Mouse (Mus musculus): Measurements from ENCODE around the gene Ifi202b.
"Not testable (repeated sequence)": the region's sequence is repeated elsewhere in the genome, so short reads cannot be mapped to it uniquely, and the experiment has no call there.

The Ifi202b gene

GRCm38 (mm10) chr1:173982694-173983305, at the start of gene Ifi202b:
TSS of gene Ifi202b (minus strand) at chr1:173982744.
- not testable (repeated sequence) for DNase-seq (ENCODE audit: low read depth, low spot score)

GRCm38 (mm10) chr1:174031698-174032097, 49.2 kb upstream of the Ifi202b start, which contains the start of gene Ifi205:
TSS of gene Ifi205 (minus strand) at chr1:174031810.
- no peak for DNase-seq (ENCODE audit: low read depth, low spot score)

- DNase-seq (ENCODE audit: low read depth, low spot score), result not testable (repeated sequence)
Observed at GRCm38 (mm10) chr1:174007050-174007449, 24.5 kb upstream of the Ifi202b start.

- DNase-seq (ENCODE audit: low read depth, low spot score), result not testable (repeated sequence)
Observed at GRCm38 (mm10) chr1:174004352-174005109, 22.0 kb upstream of the Ifi202b start.

GRCm38 (mm10) chr1:173995003-173995402, 12.5 kb upstream of the Ifi202b start:
- DNase-seq (ENCODE audit: low read depth, low spot score), result no peak

- not testable (repeated sequence) for DNase-seq (ENCODE audit: low read depth, low spot score)
Observed at GRCm38 (mm10) chr1:173981038-173981437, 1.5 kb downstream of the Ifi202b start.

- DNase-seq (ENCODE audit: low read depth, low spot score), result no peak
Observed at GRCm38 (mm10) chr1:173977622-173978021, 4.9 kb downstream of the Ifi202b start.

- DNase-seq (ENCODE audit: low read depth, low spot score), result no peak
Observed at GRCm38 (mm10) chr1:173973111-173973510, 9.4 kb downstream of the Ifi202b start.

- DNase-seq (ENCODE audit: low read depth, low spot score), result not testable (repeated sequence)
Observed at GRCm38 (mm10) chr1:173961491-173961890, 21.1 kb downstream of the Ifi202b start.

GRCm38 (mm10) chr1:173959998-173960397, 22.5 kb downstream of the Ifi202b start:
- DNase-seq (ENCODE audit: low read depth, low spot score), result not testable (repeated sequence)

GRCm38 (mm10) chr1:173955839-173956527, 26.6 kb downstream of the Ifi202b start:
- DNase-seq (ENCODE audit: low read depth, low spot score), result not testable (repeated sequence)

GRCm38 (mm10) chr1:173955071-173955796, 27.3 kb downstream of the Ifi202b start:
- DNase-seq (ENCODE audit: low read depth, low spot score), result no peak

GRCm38 (mm10) chr1:173953563-173953962, 29.0 kb downstream of the Ifi202b start:
- DNase-seq (ENCODE audit: low read depth, low spot score), result no peak

GRCm38 (mm10) chr1:173949044-173949443, 33.5 kb downstream of the Ifi202b start:
- DNase-seq (ENCODE audit: low read depth, low spot score), result not testable (repeated sequence)

GRCm38 (mm10) chr1:173942780-173943066, 39.8 kb downstream of the Ifi202b start:
- not testable (repeated sequence) for DNase-seq (ENCODE audit: low read depth, low spot score)

- DNase-seq (ENCODE audit: low read depth, low spot score), result not testable (repeated sequence)
Observed at GRCm38 (mm10) chr1:173941924-173942779, 40.4 kb downstream of the Ifi202b start, which contains the start of the genes Mndal and Ifi203. TSS of gene Mndal (minus strand) at chr1:173942491. TSS of gene Ifi203 (minus strand) at chr1:173942672.

- not testable (repeated sequence) for DNase-seq (ENCODE audit: low read depth, low spot score)
Observed at GRCm38 (mm10) chr1:173941522-173941921, 41.0 kb downstream of the Ifi202b start.

- not testable (repeated sequence) for DNase-seq (ENCODE audit: low read depth, low spot score)
Observed at GRCm38 (mm10) chr1:173919279-173919678, 63.3 kb downstream of the Ifi202b start.

- DNase-seq (ENCODE audit: low read depth, low spot score), result no peak
Observed at GRCm38 (mm10) chr1:173914559-173914958, 68.0 kb downstream of the Ifi202b start.

GRCm38 (mm10) chr1:173913256-173913791, 69.2 kb downstream of the Ifi202b start:
- DNase-seq (ENCODE audit: low read depth, low spot score), result not testable (repeated sequence)

Measured in retina, postnatal 7 days (tissue).